12 mouse cellular contexts compared by ENCODE assay signal in the genomic region with DNA sequence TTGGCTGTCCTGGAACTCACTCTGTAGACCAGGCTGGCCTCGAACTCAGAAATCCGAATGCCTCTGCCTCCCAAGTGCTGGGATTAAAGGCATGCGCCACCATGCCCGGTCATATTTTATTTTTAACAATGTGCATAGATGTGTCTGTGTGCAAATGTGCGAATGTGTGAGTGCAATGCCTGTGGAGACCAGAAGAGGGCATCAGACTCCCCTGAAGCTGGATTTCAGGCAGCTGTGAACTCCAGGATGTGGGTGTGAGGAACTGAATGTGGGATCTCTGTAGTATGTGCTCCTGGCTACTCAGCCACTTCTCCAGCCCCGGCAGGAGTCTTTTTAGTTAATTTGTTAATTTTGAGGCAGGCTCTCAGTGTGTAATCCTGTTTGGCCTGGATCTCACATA. TPM values are rescaled to one million over a fixed set of nuclear protein-coding genes. Genes with fewer than 3 reads are reported as not detected.
DNase-seq lines count a peak whose midpoint lies in the region; ATAC-seq and TF ChIP-seq lines count a peak whose summit lies in the region.
"Had no signal": no experiment of that assay in that cellular context is flagged by ENCODE, and none has a peak within 500 bp of the region (broad histone marks: within the 10 kb centered on the region; RNA-seq: fewer than 3 reads in every experiment).

No protein-coding gene starts in this region.

- in situ Hi-C loops in ES-E14 (cut with MboI; ENCODE audit: low sequenced_read_pairs in 2 of 2, unreplicated experiment in 2 of 2) = no loop called here

- no peak for DNase-seq in liver, adult 2 months (ENCODE audit: extremely low read depth, low read depth, low spot score)
- DNase-seq in liver (no peak), ES-E14 (ENCODE audit: low read depth, low spot score) (peak; percentile 54)
- DNase-seq in CD4-positive, CD25-positive, alpha-beta regulatory T cell, adult 2 months (ENCODE audit: low read depth, low spot score) = peak; percentile 63
- no peak for DNase-seq in limb, embryonic 10.5 days (ENCODE audit: low spot score)
- DNase-seq in cerebellum, adult 11-12 months = no peak
- DNase-seq: kidney, postnatal 14 days; lung, adult 18-20 months; thymus, postnatal 4 days had no signal

- TF ChIP-seq CTCF in liver, adult 2 months (IDR thresholded peaks at IDR 0.05; ENCODE audit: low read depth, low read length) = peak; percentile 46; the same call in 1 of the 2 replicates

- peak; percentile 62 for ATAC-seq in megakaryocyte progenitor cell, adult 5-6 weeks (replicated peaks; ENCODE audit: poor library complexity)

- TF ChIP-seq POLR2A in liver, adult 2 months (IDR thresholded peaks at IDR 0.05; ENCODE audit: extremely low read depth, insufficient read depth, low read length) = no peak

- no peak overlapping the region for H3K9ac ChIP-seq in liver, adult 2 months (ENCODE audit: low read depth, low read length)
- H3K9ac ChIP-seq in ES-E14 (ENCODE audit: insufficient read depth, low read depth, low read length, poor library complexity, severe bottlenecking) = no peak overlapping the region
- H3K9ac ChIP-seq: hindbrain, embryonic 15.5 days had no signal

- WGBS in liver, adult 2 months = 85% methylated on average over 6 of the region's 6 CpGs
- 82% methylated on average over 6 of the region's 6 CpGs for WGBS in limb, embryonic 10.5 days

- no peaks in the 10 kb centered on the region for H3K27me3 ChIP-seq in liver, adult 2 months (ENCODE audit: control insufficient read depth, insufficient read depth, low read length)
- H3K27me3 ChIP-seq in limb, embryonic 10.5 days (ENCODE audit: low read depth, poor library complexity, severe bottlenecking) = peaks cover 42% of the 10 kb centered on the region

- no peaks in the 10 kb centered on the region for H3K4me1 ChIP-seq in liver, adult 2 months (ENCODE audit: control insufficient read depth, insufficient read depth, low read length)
- H3K4me1 ChIP-seq in ES-E14 (ENCODE audit: control insufficient read depth in 2 of 2, insufficient read depth in 2 of 2, low read length in 2 of 2, poor library complexity in 1 of 2) = peaks cover 0 to 6% of the 10 kb centered on the region in 2 experiments; a peak in 1 of 4 replicates
- no peaks in the 10 kb centered on the region for H3K4me1 ChIP-seq in limb, embryonic 10.5 days

- no peak overlapping the region for H3K27ac ChIP-seq in liver, adult 2 months (replicated peaks; ENCODE audit: insufficient read depth, low read depth, low read length)
- H3K27ac ChIP-seq in ES-E14 (ENCODE audit: insufficient read depth, low read depth, low read length, poor library complexity, severe bottlenecking) = no peak overlapping the region
- no peak overlapping the region for H3K27ac ChIP-seq in limb, embryonic 10.5 days
- H3K27ac ChIP-seq: hindbrain, embryonic 15.5 days had no signal

- no peaks in the 10 kb centered on the region for H3K36me3 ChIP-seq in liver, adult 2 months (ENCODE audit: control insufficient read depth, insufficient read depth, low read length)
- H3K36me3 ChIP-seq in ES-E14 (ENCODE audit: control insufficient read depth, insufficient read depth, low read length, poor library complexity, severe bottlenecking) = no peaks in the 10 kb centered on the region
- H3K36me3 ChIP-seq in limb, embryonic 10.5 days = no peaks in the 10 kb centered on the region
- H3K36me3 ChIP-seq: hindbrain, embryonic 15.5 days had no signal

- no peaks in the 10 kb centered on the region for H3K79me2 ChIP-seq in liver, adult 2 months (ENCODE audit: control insufficient read depth, insufficient read depth, low read length)

- no peak overlapping the region for H3K4me3 ChIP-seq in liver, adult 2 months (ENCODE audit: insufficient read depth, low read depth, low read length)
- H3K4me3 ChIP-seq in ES-E14 (ENCODE audit: insufficient read depth in 1 of 2, low read depth in 1 of 2, low read length in 2 of 2, poor library complexity in 1 of 2, severe bottlenecking in 1 of 2) = no peak overlapping the region
- no peak overlapping the region for H3K4me3 ChIP-seq in limb, embryonic 10.5 days
- H3K4me3 ChIP-seq: hindbrain, embryonic 15.5 days had no signal

- H3K9me3 ChIP-seq in ES-E14 (ENCODE audit: control insufficient read depth, insufficient read depth, low read depth, low read length) = no peaks in the 10 kb centered on the region
- H3K9me3 ChIP-seq in limb, embryonic 10.5 days (replicated peaks) = no peaks in the 10 kb centered on the region
- H3K9me3 ChIP-seq: hindbrain, embryonic 15.5 days had no signal

TF ChIP-seq in ES-E14, 5 proteins besides CTCF, POLR2A, EP300 and RAD21:
- TF ChIP-seq HCFC1 (IDR thresholded peaks at IDR 0.05; ENCODE audit: borderline replicate concordance, insufficient read depth, low read length) = no peak
- no peak for TF ChIP-seq MAFK (IDR thresholded peaks at IDR 0.05; ENCODE audit: insufficient read depth, low read depth, low read length)
- TF ChIP-seq ZNF384 (IDR thresholded peaks at IDR 0.05; ENCODE audit: low read depth, low read length) = no peak
- no peak for TF ChIP-seq CHD2 (IDR thresholded peaks at IDR 0.05; ENCODE audit: low read depth, low read length)
- no peak for TF ChIP-seq ZC3H11A (IDR thresholded peaks at IDR 0.05; ENCODE audit: borderline replicate concordance, low read depth, low read length)

RNA-seq across cellular contexts. Expression of gene Acot7, which starts 6.4 kb away (rescaled TPM):
- total RNA-seq in liver, adult 2 months (2014; rRNA removed) = 9.3 and 10.7 TPM in 2 replicates
- polyA plus RNA-seq in liver, adult 2 months (2012; rRNA removed) = 18.4 and 20.8 TPM in 2 replicates
- 38.8 and 51.9 TPM in 2 replicates for total RNA-seq in ES-E14 (2012; rRNA removed)
- total RNA-seq in megakaryocyte progenitor cell, adult 5-6 weeks (2015) = 75.9 and 76.7 TPM in 2 replicates
- total RNA-seq in megakaryocyte progenitor cell, adult 5-6 weeks (2017) = 72.6 and 79.3 TPM in 2 replicates
- 34.8 and 36.7 TPM in 2 replicates for polyA plus RNA-seq in limb, embryonic 10.5 days (2016; fragmentation: Nextera tagmentation; extraction: Ambion mirVana)

RNA-seq across cellular contexts. Expression of gene Hes2, which starts 12.9 kb away (rescaled TPM):
- total RNA-seq in liver, adult 2 months (2014; rRNA removed) = not detected in 2 replicates
- polyA plus RNA-seq in liver, adult 2 months (2012; rRNA removed) = not detected in 2 replicates
- total RNA-seq in ES-E14 (2012; rRNA removed) = 0.32 and 0.58 TPM in 2 replicates
- total RNA-seq in megakaryocyte progenitor cell, adult 5-6 weeks (2015) = not detected in 2 replicates
- not detected in 2 replicates for total RNA-seq in megakaryocyte progenitor cell, adult 5-6 weeks (2017)
- polyA plus RNA-seq in limb, embryonic 10.5 days (2016; fragmentation: Nextera tagmentation; extraction: Ambion mirVana) = not detected in 2 replicates
- total RNA-seq: left cerebral cortex, postnatal 10 days had no signal
- polyA plus RNA-seq: hindbrain, embryonic 15.5 days had no signal

RNA-seq across cellular contexts. Expression of gene Espn, which starts 19.4 kb away (rescaled TPM):
- 0.20 and 0.28 TPM in 2 replicates for total RNA-seq in liver, adult 2 months (2014; rRNA removed)
- polyA plus RNA-seq in liver, adult 2 months (2012; rRNA removed) = 0.47 and 1.4 TPM in 2 replicates
- total RNA-seq in ES-E14 (2012; rRNA removed) = 5.6 and 6.6 TPM in 2 replicates
- total RNA-seq in megakaryocyte progenitor cell, adult 5-6 weeks (2015) = 1.1 and 1.3 TPM in 2 replicates
- total RNA-seq in megakaryocyte progenitor cell, adult 5-6 weeks (2017) = 0.91 TPM in 1 of 2 replicates, not detected in the other
- polyA plus RNA-seq in limb, embryonic 10.5 days (2016; fragmentation: Nextera tagmentation; extraction: Ambion mirVana) = 2.9 and 3.2 TPM in 2 replicates

RNA-seq across cellular contexts. Expression of gene Tnfrsf25, which starts 55.8 kb away (rescaled TPM):
- total RNA-seq in liver, adult 2 months (2014; rRNA removed) = 0.13 and 0.28 TPM in 2 replicates
- polyA plus RNA-seq in liver, adult 2 months (2012; rRNA removed) = 0.54 and 0.72 TPM in 2 replicates
- 3.8 and 5.7 TPM in 2 replicates for total RNA-seq in ES-E14 (2012; rRNA removed)
- total RNA-seq in megakaryocyte progenitor cell, adult 5-6 weeks (2015) = 1.5 TPM in 1 of 2 replicates, not detected in the other
- 0.10 TPM in 1 of 2 replicates, not detected in the other for total RNA-seq in megakaryocyte progenitor cell, adult 5-6 weeks (2017)
- polyA plus RNA-seq in limb, embryonic 10.5 days (2016; fragmentation: Nextera tagmentation; extraction: Ambion mirVana) = 0.67 and 0.75 TPM in 2 replicates

Comparison
In these comparisons a context has a peak if more than half of its experiments do, and no peak if none do; other contexts are left out.
1. DNase-seq: peak in CD4-positive, CD25-positive, alpha-beta regulatory T cell, adult 2 months (single experiment) and ES-E14 (single experiment); none in liver, adult 2 months (single experiment), liver (single experiment), limb, embryonic 10.5 days (single experiment) and cerebellum, adult 11-12 months (single experiment).